Mouse (Mus musculus): ENCODE results near the gene Nefh. TPM values are rescaled to one million over a fixed set of nuclear protein-coding genes. Genes with fewer than 3 reads are reported as not detected.
A peak's percentile ranks its signal among the peaks of the same experiment; 100 is the strongest.

The Nefh gene
- polyA plus RNA-seq, 1 experiment from 2014 or later: 1.2 TPM

- Histone ChIP-seq H3K9ac (ENCODE audit: low read depth, low read length) (no peak overlapping the region), H3K36me3 (ENCODE audit: control insufficient read depth, insufficient read depth, low read length) (peaks cover 6% of the 10 kb centered on the region; the same call in 1 of the 2 replicates), H3K4me1 (replicated peaks; ENCODE audit: control insufficient read depth, insufficient read depth, low read length) (no peaks in the 10 kb centered on the region), H3K4me3 (ENCODE audit: low read depth, low read length) (no peak overlapping the region), H3K27ac (ENCODE audit: low read depth, low read length) (no peak overlapping the region), H3K27me3 (ENCODE audit: control insufficient read depth, insufficient read depth, low read length) (no peaks in the 10 kb centered on the region), H3K4me2 (replicated peaks; ENCODE audit: low read depth, low read length) (no peak overlapping the region), H3K9me3 (ENCODE audit: control insufficient read depth, low read length) (no peaks in the 10 kb centered on the region)
- ATAC-seq (ENCODE audit: low FRiP score): no peak
- no peak for DNase-seq (ENCODE audit: low spot score)
- 89% methylated on average over 6 of the region's 6 CpGs for WGBS
Observed at GRCm38 (mm10) chr11:4906231-4906630, 41.6 kb downstream of the Nefh start.

- no peak overlapping the region for H3K4me2 ChIP-seq (replicated peaks; ENCODE audit: low read depth, low read length)
- no peaks in the 10 kb centered on the region for H3K4me1 ChIP-seq (replicated peaks; ENCODE audit: control insufficient read depth, insufficient read depth, low read length)
- 89% methylated on average over 6 of the region's 6 CpGs for WGBS
- H3K36me3 ChIP-seq (ENCODE audit: control insufficient read depth, insufficient read depth, low read length): peaks cover 9% of the 10 kb centered on the region
- no peaks in the 10 kb centered on the region for H3K27me3 ChIP-seq (ENCODE audit: control insufficient read depth, insufficient read depth, low read length)
- no peak for DNase-seq (ENCODE audit: low spot score)
- H3K27ac ChIP-seq (ENCODE audit: low read depth, low read length): no peak overlapping the region
- no peak overlapping the region for H3K4me3 ChIP-seq (ENCODE audit: low read depth, low read length)
- H3K9ac ChIP-seq (ENCODE audit: low read depth, low read length): no peak overlapping the region
- no peaks in the 10 kb centered on the region for H3K9me3 ChIP-seq (ENCODE audit: control insufficient read depth, low read length)
- no peak for ATAC-seq (ENCODE audit: low FRiP score)
Observed at GRCm38 (mm10) chr11:4901956-4902355, 45.9 kb downstream of the Nefh start.

GRCm38 (mm10) chr11:4900437-4900836 is 47.4 kb downstream of the Nefh start:
- 70% methylated on average over 5 of the region's 5 CpGs for WGBS
- Histone ChIP-seq H3K9ac (ENCODE audit: low read depth, low read length) (no peak overlapping the region), H3K4me3 (ENCODE audit: low read depth, low read length) (no peak overlapping the region), H3K27me3 (ENCODE audit: control insufficient read depth, insufficient read depth, low read length) (no peaks in the 10 kb centered on the region), H3K36me3 (ENCODE audit: control insufficient read depth, insufficient read depth, low read length) (peaks cover 6% of the 10 kb centered on the region; the same call in 1 of the 2 replicates), H3K9me3 (ENCODE audit: control insufficient read depth, low read length) (no peaks in the 10 kb centered on the region), H3K4me2 (replicated peaks; ENCODE audit: low read depth, low read length) (no peak overlapping the region), H3K4me1 (replicated peaks; ENCODE audit: control insufficient read depth, insufficient read depth, low read length) (no peaks in the 10 kb centered on the region; the same call in 1 of the 2 replicates), H3K27ac (ENCODE audit: low read depth, low read length) (no peak overlapping the region)
- ATAC-seq (ENCODE audit: low FRiP score) (no peak), DNase-seq (ENCODE audit: low spot score) (peak; percentile 31)

GRCm38 (mm10) chr11:4894848-4895816 is 52.7 kb downstream of the Nefh start, which contains the start of gene Thoc5:
Gene Thoc5, plus strand, starts transcription at chr11:4895320.
- ATAC-seq (ENCODE audit: low FRiP score) (peak; percentile 94), DNase-seq (ENCODE audit: low spot score) (peak; percentile 87)
- Histone ChIP-seq H3K4me2 (replicated peaks; ENCODE audit: low read depth, low read length) (peak within 1 kb of the TSS; percentile 80), H3K27ac (ENCODE audit: low read depth, low read length) (peak within 1 kb of the TSS; percentile 36), H3K27me3 (ENCODE audit: control insufficient read depth, insufficient read depth, low read length) (no peaks in the 10 kb centered on the region), H3K4me1 (replicated peaks; ENCODE audit: control insufficient read depth, insufficient read depth, low read length) (no peaks in the 10 kb centered on the region; the same call in 1 of the 2 replicates), H3K9me3 (ENCODE audit: control insufficient read depth, low read length) (no peaks in the 10 kb centered on the region), H3K4me3 (ENCODE audit: low read depth, low read length) (peak within 1 kb of the TSS; percentile 86), H3K36me3 (ENCODE audit: control insufficient read depth, insufficient read depth, low read length) (peaks cover 8% of the 10 kb centered on the region; the same call in 1 of the 2 replicates), H3K9ac (ENCODE audit: low read depth, low read length) (peak within 1 kb of the TSS; percentile 92)
- WGBS: 3% methylated on average over 52 of the region's 52 CpGs

Other genes starting within 250 kb of the Nefh start
- 533 and 550 TPM in 2 replicates for gene Uqcr10, start 243.7 kb downstream of the Nefh start, polyA plus RNA-seq (2014; fragmentation: Nextera tagmentation; extraction: Ambion mirVana)
- gene Zmat5, start 243.4 kb downstream of the Nefh start, polyA plus RNA-seq (2014; fragmentation: Nextera tagmentation; extraction: Ambion mirVana): 80.8 and 82.6 TPM in 2 replicates
- 0.90 and 1.0 TPM in 2 replicates for gene Cabp7, start 201.3 kb downstream of the Nefh start, polyA plus RNA-seq (2014; fragmentation: Nextera tagmentation; extraction: Ambion mirVana)
- 49.9 and 51.7 TPM in 2 replicates for gene Nf2, start 98.5 kb downstream of the Nefh start, polyA plus RNA-seq (2014; fragmentation: Nextera tagmentation; extraction: Ambion mirVana)
- gene Nipsnap1, start 74.1 kb downstream of the Nefh start, polyA plus RNA-seq (2014; fragmentation: Nextera tagmentation; extraction: Ambion mirVana): 80.8 and 85.7 TPM in 2 replicates
- gene Thoc5, start 52.7 kb downstream of the Nefh start, polyA plus RNA-seq (2014; fragmentation: Nextera tagmentation; extraction: Ambion mirVana): 61.9 and 64.7 TPM in 2 replicates
- 60.7 and 61.3 TPM in 2 replicates for gene Ap1b1, start 38.8 kb upstream of the Nefh start, polyA plus RNA-seq (2014; fragmentation: Nextera tagmentation; extraction: Ambion mirVana)
- 0.40 and 0.46 TPM in 2 replicates for gene Rasl10a, start 110.1 kb upstream of the Nefh start, polyA plus RNA-seq (2014; fragmentation: Nextera tagmentation; extraction: Ambion mirVana)
- 23.0 and 24.8 TPM in 2 replicates for gene Gas2l1, start 117.3 kb upstream of the Nefh start, polyA plus RNA-seq (2014; fragmentation: Nextera tagmentation; extraction: Ambion mirVana)
- gene Rhbdd3, start 150.9 kb upstream of the Nefh start, polyA plus RNA-seq (2014; fragmentation: Nextera tagmentation; extraction: Ambion mirVana): 17.3 and 18.2 TPM in 2 replicates
- gene Ewsr1, start 151.2 kb upstream of the Nefh start, polyA plus RNA-seq (2014; fragmentation: Nextera tagmentation; extraction: Ambion mirVana): 430 and 463 TPM in 2 replicates
- gene Emid1, start 204.2 kb upstream of the Nefh start, polyA plus RNA-seq (2014; fragmentation: Nextera tagmentation; extraction: Ambion mirVana): 19.2 and 22.7 TPM in 2 replicates